24 mouse cellular contexts compared by ENCODE assay signal in genomic region chr10:76363233-76363632, GRCm38 (mm10). TPM values are rescaled to one million over a fixed set of nuclear protein-coding genes. Genes with fewer than 3 reads are reported as not detected.
DNase-seq lines count a peak whose midpoint lies in the region; ATAC-seq and TF ChIP-seq lines count a peak whose summit lies in the region.
"Had no signal": no experiment of that assay in that cellular context is flagged by ENCODE, and none has a peak within 500 bp of the region (broad histone marks: within the 10 kb centered on the region; RNA-seq: fewer than 3 reads in every experiment).

No protein-coding gene starts in this region.

- H3K27me3 ChIP-seq in midbrain, embryonic 13.5 days = no peaks in the 10 kb centered on the region
- no peaks in the 10 kb centered on the region for H3K27me3 ChIP-seq in midbrain, embryonic 10.5 days (ENCODE audit: low read depth, poor library complexity, severe bottlenecking)
- H3K27me3 ChIP-seq in forebrain, embryonic 16.5 days (replicated peaks; ENCODE audit: control insufficient read depth, insufficient read depth, low read length) = no peaks in the 10 kb centered on the region
- H3K27me3 ChIP-seq: embryonic facial prominence, embryonic 15.5 days; heart, embryonic 12.5 days; hindbrain, embryonic 13.5 days; intestine, embryonic 15.5 days had no signal

- intact Hi-C loops in gastrocnemius, adult 2 months (cut with DNase I) = no loop called here
- intact Hi-C loops in gastrocnemius, postnatal 14 days (cut with DNase I; ENCODE audit: low total_unique reads) = no loop called here
- intact Hi-C loops in left cerebral cortex, postnatal 4 days (cut with DNase I) = no loop called here

- no peak for TF ChIP-seq CTCF in gastrocnemius, adult 2 months (IDR thresholded peaks at IDR 0.05)

- DNase-seq in gastrocnemius, adult 2 months = peak; percentile 13
- no peak for DNase-seq in gastrocnemius, postnatal 14 days
- DNase-seq in midbrain, embryonic 10.5 days (ENCODE audit: low spot score) = no peak
- peak; percentile 12 for DNase-seq in MN1 (ENCODE audit: low spot score)
- no peak for DNase-seq in spleen, postnatal 4 days (ENCODE audit: low spot score in 2 of 2)
- no peak for DNase-seq in left cerebral cortex, postnatal 4 days
- DNase-seq: adrenal gland, adult 8-10 months; cerebellum, adult 2 months; cerebellum, postnatal 36 days; embryo, embryonic 11 days; gastrocnemius, postnatal 25 days; heart, adult 18-20 months; heart, postnatal 14 days; kidney, postnatal 25 days; lung, postnatal 4 days; right cerebral cortex, postnatal 14 days had no signal

- 0 out of 2 replicates have a peak, but pooled peaks have one; percentile 50 for ATAC-seq in midbrain, embryonic 13.5 days
- ATAC-seq in forebrain, embryonic 16.5 days = peak; percentile 80
- ATAC-seq: activated CD4-positive, CD25-positive, alpha-beta regulatory T cell, adult 4 months; intestine, embryonic 15.5 days had no signal

- H3K27ac ChIP-seq in gastrocnemius, adult 2 months = peak overlapping the region; percentile 69
- H3K27ac ChIP-seq in midbrain, embryonic 13.5 days = no peak overlapping the region
- no peak overlapping the region for H3K27ac ChIP-seq in midbrain, embryonic 10.5 days (replicated peaks)
- no peak overlapping the region for H3K27ac ChIP-seq in forebrain, embryonic 16.5 days (ENCODE audit: low read length)
- H3K27ac ChIP-seq: embryonic facial prominence, embryonic 15.5 days; hindbrain, embryonic 13.5 days; intestine, embryonic 15.5 days; layer of hippocampus, adult 2 months had no signal

- no peak overlapping the region for H3K4me3 ChIP-seq in gastrocnemius, adult 2 months
- H3K4me3 ChIP-seq in midbrain, embryonic 13.5 days (replicated peaks) = no peak overlapping the region
- H3K4me3 ChIP-seq in midbrain, embryonic 10.5 days = no peak overlapping the region
- no peak overlapping the region for H3K4me3 ChIP-seq in forebrain, embryonic 16.5 days (replicated peaks; ENCODE audit: low read length)
- H3K4me3 ChIP-seq: embryonic facial prominence, embryonic 15.5 days; heart, embryonic 12.5 days; hindbrain, embryonic 13.5 days; intestine, embryonic 15.5 days; layer of hippocampus, adult 2 months had no signal

- peaks cover 43% of the 10 kb centered on the region for H3K36me3 ChIP-seq in midbrain, embryonic 13.5 days
- H3K36me3 ChIP-seq in midbrain, embryonic 10.5 days = peaks cover 69% of the 10 kb centered on the region
- H3K36me3 ChIP-seq in forebrain, embryonic 16.5 days (ENCODE audit: control insufficient read depth, insufficient read depth) = 0 out of 2 replicates have a peak, but pooled peaks cover under 1% of the 10 kb centered on the region

- H3K4me2 ChIP-seq in midbrain, embryonic 13.5 days (replicated peaks) = no peak overlapping the region
- no peak overlapping the region for H3K4me2 ChIP-seq in forebrain, embryonic 16.5 days (ENCODE audit: low read length)
- H3K4me2 ChIP-seq: embryonic facial prominence, embryonic 15.5 days; heart, embryonic 12.5 days; hindbrain, embryonic 13.5 days; intestine, embryonic 15.5 days had no signal

- H3K9ac ChIP-seq in midbrain, embryonic 13.5 days (replicated peaks) = no peak overlapping the region
- no peak overlapping the region for H3K9ac ChIP-seq in forebrain, embryonic 16.5 days (replicated peaks; ENCODE audit: low read depth, low read length)
- H3K9ac ChIP-seq: embryonic facial prominence, embryonic 15.5 days; heart, embryonic 12.5 days; hindbrain, embryonic 13.5 days; intestine, embryonic 15.5 days had no signal

- peaks cover 10% of the 10 kb centered on the region; the same call in 1 of the 2 replicates for H3K4me1 ChIP-seq in midbrain, embryonic 13.5 days (replicated peaks)
- no peaks in the 10 kb centered on the region for H3K4me1 ChIP-seq in midbrain, embryonic 10.5 days
- H3K4me1 ChIP-seq in forebrain, embryonic 16.5 days (replicated peaks; ENCODE audit: control insufficient read depth, insufficient read depth, low read length) = 0 out of 2 replicates have a peak, but pooled peaks cover 3% of the 10 kb centered on the region
- H3K4me1 ChIP-seq: embryonic facial prominence, embryonic 15.5 days; heart, embryonic 12.5 days; intestine, embryonic 15.5 days had no signal

- no peaks in the 10 kb centered on the region for H3K9me3 ChIP-seq in midbrain, embryonic 13.5 days
- no peaks in the 10 kb centered on the region for H3K9me3 ChIP-seq in midbrain, embryonic 10.5 days (replicated peaks)
- H3K9me3 ChIP-seq in forebrain, embryonic 16.5 days (ENCODE audit: control insufficient read depth, low read length) = no peaks in the 10 kb centered on the region
- H3K9me3 ChIP-seq: embryonic facial prominence, embryonic 15.5 days; heart, embryonic 12.5 days; hindbrain, embryonic 13.5 days; intestine, embryonic 15.5 days had no signal

- WGBS in midbrain, embryonic 13.5 days = 38% methylated on average over 3 of the region's 3 CpGs
- WGBS in midbrain, embryonic 10.5 days = 86% methylated on average over 3 of the region's 3 CpGs
- WGBS in forebrain, embryonic 16.5 days = 16% methylated on average over 3 of the region's 3 CpGs

RNA-seq across cellular contexts. Expression of gene Dip2a, which starts 18.1 kb away (rescaled TPM):
- total RNA-seq in gastrocnemius, adult 2 months (2021) = 1 to 10 TPM; 3.8 to 5.0 TPM
- 1 to 10 TPM; 7.6 to 9.3 TPM for total RNA-seq in gastrocnemius, postnatal 14 days (2021)
- 14.4 and 14.6 TPM in 2 replicates for polyA plus RNA-seq in midbrain, embryonic 13.5 days (2015; fragmentation: Nextera tagmentation; extraction: Ambion mirVana)
- polyA plus RNA-seq in midbrain, embryonic 10.5 days (2016; fragmentation: Nextera tagmentation; extraction: Ambion mirVana) = 5.6 and 6.4 TPM in 2 replicates
- 15.9 and 19.6 TPM in 2 replicates for polyA plus RNA-seq in forebrain, embryonic 16.5 days (2015; fragmentation: Nextera tagmentation; extraction: Ambion mirVana)
- total RNA-seq in left cerebral cortex, postnatal 4 days (2021) = 10 to 100 TPM; 75.7 to 77.0 TPM

Comparison
In these comparisons a context has a peak if more than half of its experiments do, and no peak if none do; other contexts are left out.
1. DNase-seq: peak in gastrocnemius, adult 2 months (single experiment) and MN1 (single experiment); none in gastrocnemius, postnatal 14 days (single experiment), midbrain, embryonic 10.5 days (single experiment), spleen, postnatal 4 days (0 of 2) and left cerebral cortex, postnatal 4 days (single experiment).
2. RNA of gene Dip2a, which starts 18.1 kb away (total RNA-seq): 75.7 to 77.0 TPM in left cerebral cortex, postnatal 4 days; 7.6 to 9.3 TPM in gastrocnemius, postnatal 14 days and 3.8 to 5.0 TPM in gastrocnemius, adult 2 months; every median in the first group is over 4 times any median in the second.